Mouse (Mus musculus): ENCODE results near the gene Trh. TPM values are rescaled to one million over a fixed set of nuclear protein-coding genes. Genes with fewer than 3 reads are reported as not detected.

Gene Trh
- polyA plus RNA-seq, 1 experiment from 2014 or later, result not detected

- DNase-seq (ENCODE audit: low spot score) (peak; percentile 96), ATAC-seq (ENCODE audit: insufficient number of reproducible peaks, low FRiP score, low TSS enrichment, low read depth) (peak; percentile 94)
- peaks cover 6% of the 10 kb centered on the region; the same call in 1 of the 2 replicates for H3K4me1 ChIP-seq (ENCODE audit: control insufficient read depth, insufficient read depth, low read length)
- no peak within 1 kb of the TSS for H3K27ac ChIP-seq (replicated peaks; ENCODE audit: low read depth, low read length)
- peaks cover 3% of the 10 kb centered on the region; the same call in 1 of the 2 replicates for H3K36me3 ChIP-seq (ENCODE audit: control insufficient read depth, insufficient read depth, low read length)
- no peaks in the 10 kb centered on the region for H3K9me3 ChIP-seq (ENCODE audit: control insufficient read depth, low read length)
- H3K27me3 ChIP-seq (ENCODE audit: control insufficient read depth, insufficient read depth, low read length), result no peaks in the 10 kb centered on the region
- peak within 1 kb of the TSS; percentile 61 for H3K4me3 ChIP-seq (ENCODE audit: low read depth, low read length)
- peak within 1 kb of the TSS; percentile 75 for H3K9ac ChIP-seq (ENCODE audit: low read length)
- peak within 1 kb of the TSS; percentile 92 for H3K4me2 ChIP-seq (ENCODE audit: low read depth, severe bottlenecking)
- 11% methylated on average over 35 of the region's 35 CpGs for WGBS
Measured at GRCm38 (mm10) chr6:92214773-92215449, 29.5 kb downstream of the Trh start, which contains the start of gene Rbsn. Rbsn (minus strand) TSS chr6:92214925.

- Histone ChIP-seq H3K9me3 (ENCODE audit: control insufficient read depth, low read length) (no peaks in the 10 kb centered on the region), H3K27ac (replicated peaks; ENCODE audit: low read depth, low read length) (no peak overlapping the region), H3K36me3 (ENCODE audit: control insufficient read depth, insufficient read depth, low read length) (peaks cover 7% of the 10 kb centered on the region; the same call in 1 of the 2 replicates), H3K4me1 (ENCODE audit: control insufficient read depth, insufficient read depth, low read length) (peaks cover 6% of the 10 kb centered on the region; the same call in 1 of the 2 replicates), H3K27me3 (ENCODE audit: control insufficient read depth, insufficient read depth, low read length) (no peaks in the 10 kb centered on the region), H3K9ac (ENCODE audit: low read length) (peak overlapping the region; percentile 75), H3K4me3 (ENCODE audit: low read depth, low read length) (peak overlapping the region; percentile 61), H3K4me2 (ENCODE audit: low read depth, severe bottlenecking) (peak overlapping the region; percentile 92)
- ATAC-seq (ENCODE audit: insufficient number of reproducible peaks, low FRiP score, low TSS enrichment, low read depth) (no peak; the same call in 1 of the 2 replicates), DNase-seq (ENCODE audit: low spot score) (no peak)
- under 1% methylated on average over 43 of the region's 48 CpGs for WGBS
Measured at GRCm38 (mm10) chr6:92214055-92214772, 30.2 kb downstream of the Trh start.

- no peak overlapping the region for H3K4me3 ChIP-seq (ENCODE audit: low read depth, low read length)
- DNase-seq (ENCODE audit: low spot score) (no peak), ATAC-seq (ENCODE audit: insufficient number of reproducible peaks, low FRiP score, low TSS enrichment, low read depth) (no peak)
- H3K4me1 ChIP-seq (ENCODE audit: control insufficient read depth, insufficient read depth, low read length), result no peaks in the 10 kb centered on the region
- H3K36me3 ChIP-seq (ENCODE audit: control insufficient read depth, insufficient read depth, low read length), result peaks cover 14% of the 10 kb centered on the region; the same call in 1 of the 2 replicates
- H3K9me3 ChIP-seq (ENCODE audit: control insufficient read depth, low read length), result no peaks in the 10 kb centered on the region
- 98% methylated on average over 8 of the region's 8 CpGs for WGBS
- H3K9ac ChIP-seq (ENCODE audit: low read length), result no peak overlapping the region
- no peak overlapping the region for H3K27ac ChIP-seq (replicated peaks; ENCODE audit: low read depth, low read length)
- no peaks in the 10 kb centered on the region for H3K27me3 ChIP-seq (ENCODE audit: control insufficient read depth, insufficient read depth, low read length)
- no peak overlapping the region for H3K4me2 ChIP-seq (ENCODE audit: low read depth, severe bottlenecking)
Measured at GRCm38 (mm10) chr6:92199414-92199813, 45.0 kb downstream of the Trh start.

Other genes with a start within 250 kb of the Trh start
- gene Nr2c2, start 153.3 kb downstream of the Trh start, polyA plus RNA-seq (2014; fragmentation: Nextera tagmentation; extraction: Ambion mirVana), result 21.2 and 22.3 TPM in 2 replicates
- gene Mrps25, start 60.6 kb downstream of the Trh start, polyA plus RNA-seq (2014; fragmentation: Nextera tagmentation; extraction: Ambion mirVana), result 83.9 and 91.7 TPM in 2 replicates
- gene Rbsn, start 29.7 kb downstream of the Trh start, polyA plus RNA-seq (2014; fragmentation: Nextera tagmentation; extraction: Ambion mirVana), result 16.8 and 17.1 TPM in 2 replicates